Mouse (Mus musculus) spleen, adult 2 months (tissue): ENCODE measurements around the gene Gpr27. TPM values are rescaled to one million over a fixed set of nuclear protein-coding genes. Genes with fewer than 3 reads are reported as not detected.
A peak's percentile ranks its signal among the peaks of the same experiment; 100 is the strongest.

Experiments
- DNase-seq, 2 experiments: peaks; one replicate each; pipeline versions ENCODE4 v3.0.0 to v3.0.0-alpha.2; 2012 to 2021; ENCODE audit warnings: low spot score in 2 of 2, low read depth in 1 of 2
- H3K27ac ChIP-seq: fragments of 200-500 bp; 2 replicates; pipeline ENCODE4 v1.5.1; 2012; ENCODE audit warnings: low read length, inconsistent platforms; ENCODE audit not compliant: insufficient read depth
- H3K27me3 ChIP-seq: fragments of 200-500 bp; 2 replicates; pipeline ENCODE4 v1.6.1; 2012; ENCODE audit warnings: mild to moderate bottlenecking, moderate library complexity, low read length, inconsistent platforms; ENCODE audit not compliant: control insufficient read depth, insufficient read depth
- H3K36me3 ChIP-seq: fragments of 200-500 bp; 2 replicates; pipeline ENCODE4 v1.6.1; 2012; ENCODE audit warnings: mild to moderate bottlenecking, low read length, inconsistent platforms; ENCODE audit not compliant: control insufficient read depth, insufficient read depth
- H3K4me1 ChIP-seq: fragments of 200-500 bp; 2 replicates; pipeline ENCODE4 v1.6.1; 2011; ENCODE audit warnings: inconsistent platforms; ENCODE audit not compliant: control insufficient read depth, insufficient read depth, insufficient read length
- H3K4me3 ChIP-seq: fragments of 200-500 bp; 2 replicates; pipeline ENCODE4 v1.5.1; 2011; ENCODE audit warnings: mild to moderate bottlenecking, inconsistent platforms; ENCODE audit not compliant: insufficient read depth, insufficient read length; ENCODE audit errors: extremely low read depth
- CTCF ChIP-seq: fragments of 200-500 bp; IDR thresholded peaks from 2 replicates; pipeline ENCODE4 v1.5.1; 2011; ENCODE audit warnings: mild to moderate bottlenecking, inconsistent platforms; ENCODE audit not compliant: insufficient read depth, insufficient read length, insufficient replicate concordance; ENCODE audit errors: extremely low read depth
- POLR2A ChIP-seq: fragments of 200-500 bp; IDR thresholded peaks from 2 replicates; pipeline ENCODE4 v1.6.1; 2011; ENCODE audit warnings: low read depth, low read length, inconsistent platforms
- WGBS: fragments of 180-500 bp; shearing (Covaris S2); methylation state at CpG from one replicate; pipeline ENCODE4 v1.1.7; 2018; 5-methylcytosine and 5-hydroxymethylcytosine counted together
- polyA plus RNA-seq: library from polyadenylated mRNA; depleted of rRNA; stranded (reverse); fragments of >200 nt; gene quantifications from 2 replicates; pipeline ENCODE4 v1.2.3, GENCODE M21; 2012

Gpr27 gene
- polyA plus RNA-seq, 1 experiment = 0.25 TPM

- no peak for TF ChIP-seq CTCF
- no peak for TF ChIP-seq POLR2A
- Histone ChIP-seq H3K4me1 (no peaks in the 10 kb centered on the region; the same call in 1 of the 2 replicates), H3K27ac (no peak overlapping the region), H3K27me3 (no peaks in the 10 kb centered on the region), H3K36me3 (no peaks in the 10 kb centered on the region), H3K4me3 (no peak overlapping the region)
- no peak for DNase-seq
- 59% methylated on average over 3 of the region's 3 CpGs for WGBS
These were observed 20.7 kb upstream of the Gpr27 start for GRCm38 (mm10) chr6:99671768-99672167.

DNA sequence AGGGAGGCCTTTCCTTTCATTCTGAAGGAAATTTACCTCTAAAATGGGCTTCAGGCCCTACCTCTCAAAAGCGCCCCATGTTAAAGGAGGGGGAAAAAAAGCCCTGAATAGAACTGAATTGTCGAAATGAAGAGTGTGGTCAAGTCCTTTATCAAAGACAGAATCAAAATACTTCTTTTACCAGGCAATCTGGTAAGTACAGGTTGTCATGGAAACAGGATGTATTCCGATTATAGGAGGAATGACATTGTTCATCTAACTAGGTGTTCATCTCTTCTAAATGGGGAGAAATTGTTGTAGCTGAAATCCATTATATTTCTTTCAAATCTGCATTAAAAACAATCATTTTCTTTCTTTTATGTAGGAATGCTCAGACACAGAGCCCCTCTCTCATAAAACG lies 18.0 kb upstream of the Gpr27 start:
- Histone ChIP-seq H3K27me3 (no peaks in the 10 kb centered on the region), H3K36me3 (no peaks in the 10 kb centered on the region), H3K4me3 (no peak overlapping the region), H3K27ac (no peak overlapping the region), H3K4me1 (no peaks in the 10 kb centered on the region)
- DNase-seq = no peak
- 87% methylated on average over 4 of the region's 4 CpGs for WGBS
- TF ChIP-seq CTCF (no peak), POLR2A (no peak)

GRCm38 (mm10) chr6:99677325-99677724 lies 15.2 kb upstream of the Gpr27 start:
- Histone ChIP-seq H3K4me3 (no peak overlapping the region), H3K4me1 (no peaks in the 10 kb centered on the region), H3K27ac (no peak overlapping the region), H3K36me3 (no peaks in the 10 kb centered on the region), H3K27me3 (0 out of 2 replicates have a peak, but pooled peaks cover under 1% of the 10 kb centered on the region)
- WGBS = 82% methylated on average over 8 of the region's 8 CpGs
- TF ChIP-seq CTCF (no peak), POLR2A (no peak)
- no peak for DNase-seq

DNA sequence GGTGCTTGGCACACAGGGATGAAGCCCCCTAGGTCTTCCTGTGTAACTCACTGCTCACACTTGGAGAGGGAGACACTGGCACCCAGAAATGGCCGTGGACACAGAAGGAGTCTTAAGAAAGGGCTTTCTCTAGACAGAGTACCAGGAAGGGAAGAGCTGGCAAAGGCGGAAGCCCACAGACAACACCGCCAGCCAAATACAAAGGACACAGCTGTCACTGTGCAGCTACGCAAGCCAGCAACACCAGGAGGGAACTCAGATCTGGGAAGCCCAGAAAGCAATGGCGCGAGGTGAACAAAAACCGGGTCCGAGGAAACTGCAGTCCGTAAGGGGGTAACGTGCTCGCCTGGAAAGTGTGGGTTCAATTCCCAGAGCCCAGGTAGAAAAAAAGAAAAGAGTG lies 14.4 kb upstream of the Gpr27 start:
- WGBS = 87% methylated on average over 11 of the region's 11 CpGs
- H3K4me3 ChIP-seq = no peak overlapping the region
- H3K27ac ChIP-seq = no peak overlapping the region

DNA sequence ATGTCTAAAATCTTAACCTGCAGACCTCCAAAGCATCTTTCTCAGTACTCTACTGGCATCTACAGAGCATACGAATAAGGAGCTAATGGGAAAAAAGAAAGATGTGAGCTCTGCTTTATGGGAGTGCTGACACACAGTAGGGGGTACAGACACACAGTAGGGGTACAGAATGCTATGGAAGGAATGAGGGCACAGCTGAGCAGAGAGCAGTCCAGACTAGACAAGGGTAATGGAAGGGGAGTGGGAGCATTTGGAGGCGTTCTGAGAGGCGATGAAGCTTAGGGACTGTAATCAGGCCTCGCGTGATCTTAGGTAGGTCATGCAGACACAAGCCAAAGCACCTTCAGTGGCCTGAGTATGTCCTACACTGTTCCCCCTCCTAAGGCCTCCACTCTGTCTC lies 8.5 kb upstream of the Gpr27 start:
- DNase-seq = no peak
- no peak overlapping the region for H3K4me3 ChIP-seq
- TF ChIP-seq CTCF (no peak), POLR2A (no peak)
- 94% methylated on average over 5 of the region's 5 CpGs for WGBS
- H3K4me1 ChIP-seq = no peaks in the 10 kb centered on the region
- no peak overlapping the region for H3K27ac ChIP-seq
- H3K27me3 ChIP-seq = 0 out of 2 replicates have a peak, but pooled peaks cover 1% of the 10 kb centered on the region
- H3K36me3 ChIP-seq = no peaks in the 10 kb centered on the region

More for the DNA sequence above, 14.4 kb upstream of the Gpr27 start:
- Histone ChIP-seq H3K4me1 (no peaks in the 10 kb centered on the region), H3K27me3 (0 out of 2 replicates have a peak, but pooled peaks cover 1% of the 10 kb centered on the region), H3K36me3 (no peaks in the 10 kb centered on the region)
- no peak for TF ChIP-seq POLR2A
- no peak for DNase-seq

- WGBS = 55% methylated on average over 5 of the region's 5 CpGs
- Histone ChIP-seq H3K4me1 (no peaks in the 10 kb centered on the region), H3K27me3 (0 out of 2 replicates have a peak, but pooled peaks cover 3% of the 10 kb centered on the region), H3K27ac (no peak overlapping the region), H3K36me3 (no peaks in the 10 kb centered on the region), H3K4me3 (no peak overlapping the region)
- TF ChIP-seq POLR2A (no peak), CTCF (peak; percentile 33; the same call in 1 of the 2 replicates)
- peak in 1 of 2 experiments; percentile 28 for DNase-seq
These were observed 7.6 kb upstream of the Gpr27 start for GRCm38 (mm10) chr6:99684899-99685298.

DNA sequence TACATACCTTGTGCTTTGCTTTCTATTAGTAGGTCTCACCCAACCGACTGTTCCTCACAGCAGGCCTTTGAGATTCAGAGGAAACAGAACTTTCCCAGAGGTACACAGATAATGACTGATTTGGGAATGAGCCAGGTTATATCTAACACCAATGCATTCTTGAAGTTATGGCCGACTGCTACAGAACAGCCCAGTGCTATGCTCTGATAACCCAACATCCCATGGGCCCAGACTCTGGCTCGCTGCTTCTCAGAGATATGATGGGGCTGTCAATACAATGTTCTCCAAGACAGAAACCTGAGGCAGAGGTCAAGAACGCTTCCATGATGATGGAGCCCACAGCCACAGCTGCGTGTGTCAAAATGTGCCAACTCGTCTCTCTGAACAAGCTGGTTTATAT lies 4.0 kb upstream of the Gpr27 start:
- Histone ChIP-seq H3K27me3 (peaks cover 18% of the 10 kb centered on the region), H3K4me1 (peaks cover 3% of the 10 kb centered on the region; the same call in 1 of the 2 replicates), H3K4me3 (no peak overlapping the region), H3K27ac (no peak overlapping the region), H3K36me3 (no peaks in the 10 kb centered on the region)
- DNase-seq = no peak
- no peak for TF ChIP-seq POLR2A
- TF ChIP-seq CTCF = no peak
- WGBS = 72% methylated on average over 6 of the region's 6 CpGs
